Mouse (Mus musculus): ENCODE measurements at regions not wholly inside any gene's neighbourhood (a gene's known extent, or its start where the extent isn't known, plus 50 kb on each side); places are given as distances from the start of the nearest gene placed in this dataset.

- intact Hi-C loops (cut with DNase I), result no loop called here
- DNase-seq, result no peak
Observed at GRCm38 (mm10) chr17:45871067-45871466, 137.4 kb upstream of the 1600014C23Rik start.

DNA sequence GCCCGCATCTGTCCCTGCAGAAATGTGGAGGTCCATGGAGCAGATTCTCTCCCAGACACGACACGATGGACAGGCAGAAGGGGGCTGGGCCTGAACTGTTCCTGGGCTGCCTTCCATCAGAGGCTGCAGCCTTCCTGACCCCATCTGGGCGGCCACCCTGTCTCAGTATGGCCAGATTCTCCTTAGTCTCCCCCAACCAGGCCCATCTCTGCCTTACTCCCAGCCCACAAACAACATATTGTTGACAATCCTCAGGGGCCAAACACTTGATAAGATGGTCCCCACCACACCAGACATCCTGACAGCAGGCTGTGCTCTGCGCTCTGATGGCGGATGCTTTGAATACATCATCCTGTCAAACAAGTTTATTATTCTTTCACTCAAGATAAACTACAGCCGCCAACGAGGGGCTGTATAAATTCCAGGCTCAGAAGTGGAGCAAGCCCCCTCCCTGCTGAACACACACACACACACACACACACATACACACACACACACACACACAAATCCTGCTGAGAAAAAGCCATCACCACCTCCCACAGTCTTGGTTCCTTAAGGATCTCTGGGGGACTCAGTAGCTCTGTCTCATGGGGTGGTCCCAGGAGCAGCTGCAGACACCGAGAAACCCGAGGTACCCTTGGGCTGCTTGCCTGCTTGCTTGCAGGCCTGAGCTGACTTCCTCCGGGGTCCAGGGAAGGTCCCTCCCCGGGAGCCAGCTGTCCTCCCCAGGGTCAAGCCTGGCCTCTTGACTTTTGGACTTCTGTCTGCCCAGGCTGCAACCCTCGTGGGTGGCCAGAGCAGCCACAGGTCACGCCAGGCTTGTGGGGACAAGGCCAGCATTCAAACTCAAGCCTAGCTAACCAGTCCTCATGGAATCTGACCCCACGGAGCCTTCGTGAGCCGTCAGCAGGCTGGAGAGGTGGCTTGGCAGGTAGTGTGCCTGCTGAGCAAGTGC is 135.6 kb upstream of the 1600014C23Rik start:
- DNase-seq, result peak in 1 of 2 experiments; percentile 60
- intact Hi-C loops (cut with DNase I), result no loop called here

GRCm38 (mm10) chr17:45868539-45868938 is 134.9 kb upstream of the 1600014C23Rik start:
- DNase-seq, result no peak
- intact Hi-C loops (cut with DNase I), result no loop called here

DNA sequence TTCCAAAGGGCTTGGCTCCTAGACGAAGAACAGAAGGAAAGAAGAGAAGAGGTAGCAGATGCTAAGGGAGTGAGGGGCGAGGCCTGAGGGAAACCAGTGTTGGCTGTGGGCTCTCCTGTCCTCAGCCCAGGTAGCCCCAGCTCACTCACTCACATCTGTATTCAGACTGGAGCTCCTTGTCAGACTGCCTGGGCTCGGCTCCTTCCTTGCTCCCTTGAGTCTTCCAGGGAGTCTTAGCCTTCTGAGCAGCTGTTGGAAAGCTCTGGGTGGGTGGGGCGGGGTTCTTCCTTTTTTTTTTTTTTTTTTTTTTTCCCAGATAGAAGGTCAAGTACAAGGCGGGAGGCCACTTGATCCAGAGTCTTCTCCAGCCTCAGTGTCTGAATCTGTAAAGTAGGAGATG is 134.1 kb upstream of the 1600014C23Rik start:
- DNase-seq, result no peak
- intact Hi-C loops (cut with DNase I), result no loop called here

GRCm38 (mm10) chr17:45866876-45867652 is 133.4 kb upstream of the 1600014C23Rik start:
- intact Hi-C loops (cut with DNase I), result no loop called here
- peak; percentile 52 to 63 for DNase-seq

DNA sequence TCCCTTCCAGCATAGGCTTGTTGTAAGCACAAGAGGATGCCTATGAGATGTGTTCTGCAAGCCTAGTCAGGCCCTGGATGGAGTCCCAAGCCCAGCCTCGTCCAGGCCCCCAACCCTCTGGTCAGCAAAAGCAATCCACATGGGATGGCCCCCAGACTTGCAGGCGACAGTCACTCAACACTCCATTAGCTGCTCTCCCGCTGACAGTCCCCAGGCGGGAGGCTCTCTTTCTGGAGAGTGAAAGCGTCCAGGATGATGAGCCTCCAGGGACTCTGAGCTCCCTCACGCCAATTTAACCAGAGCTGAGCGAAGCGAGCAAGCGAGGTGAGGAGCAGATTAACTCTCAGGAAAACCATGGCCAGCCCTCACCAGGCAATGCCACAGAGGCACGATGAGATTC is 132.7 kb upstream of the 1600014C23Rik start:
- peak; percentile 48 to 71 for DNase-seq

GRCm38 (mm10) chr17:45865944-45866343 is 132.3 kb upstream of the 1600014C23Rik start:
- intact Hi-C loops (cut with DNase I), result no loop called here

More for the DNA sequence above, 132.7 kb upstream of the 1600014C23Rik start:
- intact Hi-C loops (cut with DNase I), result no loop called here

DNA sequence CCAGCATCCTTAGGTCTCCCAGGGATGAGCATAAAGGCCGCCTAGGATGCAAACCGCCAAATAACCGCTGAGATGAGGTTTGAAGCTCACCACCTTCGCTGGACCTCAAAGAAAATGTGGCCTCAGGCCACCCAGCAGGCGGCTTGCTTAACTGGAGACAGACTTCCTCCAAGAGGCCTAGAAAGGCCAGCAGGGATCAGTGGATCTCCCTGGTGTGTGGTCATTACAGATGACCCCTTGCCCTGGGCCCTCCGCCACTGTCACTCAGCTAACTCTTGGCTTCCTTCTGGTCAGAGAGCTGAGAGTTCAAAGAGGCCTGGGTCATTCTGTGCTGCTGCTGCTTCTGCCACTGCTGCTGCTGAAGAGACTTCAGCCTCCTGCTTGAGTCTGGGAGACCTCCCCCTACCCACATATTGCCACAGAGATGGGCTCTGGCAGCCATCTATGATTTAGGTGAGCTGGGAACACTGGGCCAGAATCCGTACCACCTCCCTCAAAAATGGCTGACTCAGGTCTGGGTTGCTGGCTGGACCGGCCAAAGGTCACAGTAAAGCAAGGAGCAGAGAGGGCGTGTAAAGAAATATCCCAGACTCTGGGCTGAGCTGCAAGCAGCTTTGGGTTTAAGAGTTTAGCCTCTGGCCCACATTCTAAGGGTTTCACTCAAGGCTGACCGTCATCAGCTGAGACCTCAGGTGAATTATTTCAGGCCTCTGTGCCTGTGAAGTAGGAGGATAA is 130.0 kb upstream of the 1600014C23Rik start:
- intact Hi-C loops (cut with DNase I), result no loop called here
- no peak for DNase-seq

More at GRCm38 (mm10) chr17:45865944-45866343, 132.3 kb upstream of the 1600014C23Rik start:
- DNase-seq, result no peak

GRCm38 (mm10) chr17:45863031-45863430 is 129.4 kb upstream of the 1600014C23Rik start:
- DNase-seq, result no peak
- intact Hi-C loops (cut with DNase I), result no loop called here

GRCm38 (mm10) chr17:45859441-45859840 is 125.8 kb upstream of the 1600014C23Rik start:
- intact Hi-C loops (cut with DNase I), result no loop called here

GRCm38 (mm10) chr17:45853931-45854653 is 120.4 kb upstream of the 1600014C23Rik start:
- intact Hi-C loops (cut with DNase I), result no loop called here
- no peak for DNase-seq

More at GRCm38 (mm10) chr17:45859441-45859840, 125.8 kb upstream of the 1600014C23Rik start:
- DNase-seq, result no peak

- intact Hi-C loops (cut with DNase I), result no loop called here
- DNase-seq, result no peak
Observed at GRCm38 (mm10) chr17:45852402-45852801, 118.8 kb upstream of the 1600014C23Rik start.

GRCm38 (mm10) chr17:45851723-45852396 is 118.2 kb upstream of the 1600014C23Rik start:
- intact Hi-C loops (cut with DNase I), result no loop called here
- DNase-seq, result no peak

- DNase-seq, result no peak
- intact Hi-C loops (cut with DNase I), result no loop called here
Observed at GRCm38 (mm10) chr17:45850976-45851375, 117.3 kb upstream of the 1600014C23Rik start.

- intact Hi-C loops (cut with DNase I), result no loop called here
- peak in 1 of 2 experiments; percentile 28 for DNase-seq
Observed at GRCm38 (mm10) chr17:45850174-45850573, 116.5 kb upstream of the 1600014C23Rik start.

DNA sequence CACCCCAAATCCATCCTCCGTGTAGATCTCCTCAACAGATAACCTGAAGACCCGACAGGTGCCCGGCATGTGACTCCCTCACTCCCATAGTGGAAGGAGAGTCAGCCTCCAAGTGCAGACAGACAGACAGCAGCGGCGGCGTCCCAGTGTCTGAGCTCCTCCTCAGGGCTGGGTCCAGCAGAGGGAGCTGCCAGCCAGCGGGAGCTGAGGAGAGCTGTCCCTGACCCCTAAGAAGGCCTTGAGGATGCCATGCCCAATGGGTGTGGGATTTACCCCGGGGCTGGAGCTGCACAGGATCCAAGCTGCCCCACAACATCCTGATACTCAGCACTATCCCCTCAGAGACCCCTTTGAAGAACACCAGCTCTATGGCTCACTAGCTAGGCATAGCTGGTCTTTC is 115.0 kb upstream of the 1600014C23Rik start:
- peak; percentile 74 to 76 for DNase-seq
- intact Hi-C loops (cut with DNase I), result loop anchor here (1.0 to 5.0 kb wide), 3 partner anchors 116 to 284 kb away; partner anchors contain the start of genes 1600014C23Rik and Vegfa

DNA sequence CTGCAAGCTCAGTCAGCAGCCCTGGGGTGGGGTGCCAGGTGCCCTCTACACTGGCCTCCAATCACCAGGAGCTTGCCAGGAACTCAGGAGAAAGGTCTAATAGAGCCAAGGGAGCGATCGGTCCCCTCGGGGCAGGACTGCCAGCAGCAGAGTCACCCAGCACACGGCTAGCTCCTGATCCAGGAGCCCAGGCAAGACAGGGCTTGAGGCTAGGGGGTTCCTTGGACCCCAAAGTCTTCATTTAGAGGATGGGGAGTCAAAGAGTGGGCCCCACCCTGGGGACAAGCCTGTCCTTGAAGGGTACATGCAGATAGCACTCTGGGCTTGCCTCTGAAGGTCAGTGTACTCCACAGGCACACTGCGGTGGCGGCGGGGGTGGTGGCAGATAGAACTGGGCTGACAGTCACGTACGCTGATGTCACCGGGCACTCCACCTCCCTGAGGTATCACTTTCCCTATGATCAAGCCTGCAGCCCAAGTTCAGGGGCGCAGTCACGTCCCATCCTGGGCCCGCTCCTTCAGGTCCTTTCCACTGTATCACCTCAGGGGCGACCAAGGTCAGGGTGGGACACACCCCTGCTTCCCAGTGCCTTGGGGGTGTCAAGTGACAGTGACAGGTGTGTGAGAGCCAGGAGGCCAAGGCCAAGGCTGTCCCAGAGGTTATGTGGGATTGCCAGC is 114.2 kb upstream of the 1600014C23Rik start:
- peak; percentile 53 to 54 for DNase-seq
- intact Hi-C loops (cut with DNase I), result loop anchor here (1.0 to 5.0 kb wide), 3 partner anchors 116 to 284 kb away; partner anchors contain the start of genes 1600014C23Rik and Vegfa

DNA sequence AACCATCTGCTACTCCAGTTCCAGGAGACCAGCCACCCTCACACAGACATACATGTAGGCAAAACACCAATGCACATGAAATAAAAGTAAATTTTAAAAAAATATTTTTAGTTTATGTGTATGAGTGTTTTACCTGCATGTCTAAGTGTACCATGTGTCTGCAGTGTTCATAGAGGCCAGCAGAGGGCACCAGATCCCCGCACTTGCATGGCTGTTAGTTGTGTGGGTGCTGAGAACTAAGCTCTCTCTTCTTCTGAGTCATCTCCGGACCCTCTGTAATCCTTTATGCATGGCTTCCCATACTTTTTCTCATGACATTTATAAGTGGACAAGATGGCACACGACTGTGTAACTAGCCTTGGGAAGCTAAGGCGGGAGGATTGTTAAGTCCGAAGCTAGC is 112.2 kb upstream of the 1600014C23Rik start:
- DNase-seq, result no peak
- intact Hi-C loops (cut with DNase I), result loop anchor here (5.0 kb wide), 2 partner anchors 114 to 286 kb away; partner anchors contain the start of gene 1600014C23Rik
